12 mouse cellular contexts compared by ENCODE assay signal in the genomic region with DNA sequence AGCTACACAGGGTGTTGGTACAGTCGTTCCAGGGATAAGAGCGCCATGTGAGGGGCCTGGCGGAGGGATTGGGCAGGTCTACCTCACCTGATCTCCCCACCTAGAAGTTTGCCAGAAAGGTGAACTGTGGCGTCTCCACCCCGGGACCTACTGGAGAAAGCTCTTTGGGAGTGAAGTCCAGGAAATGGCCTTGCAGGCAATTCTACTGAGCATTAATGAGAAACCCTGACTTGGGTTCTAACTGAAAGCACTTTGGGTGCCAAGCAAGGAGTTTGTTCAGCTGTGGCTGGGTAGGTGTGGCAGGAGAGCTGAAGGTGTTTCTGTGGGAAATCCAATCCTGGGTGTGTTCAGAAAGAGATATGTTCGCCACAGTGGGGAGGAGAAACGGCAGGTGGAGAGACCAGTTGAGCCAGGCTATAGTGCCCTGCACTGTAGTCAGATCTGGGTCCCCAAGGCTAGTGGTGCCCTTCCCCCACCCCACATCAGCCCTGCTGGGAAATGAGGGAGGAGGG. TPM values are rescaled to one million over a fixed set of nuclear protein-coding genes. Genes with fewer than 3 reads are reported as not detected.
DNase-seq lines count a peak whose midpoint lies in the region; ATAC-seq and TF ChIP-seq lines count a peak whose summit lies in the region.
"Had no signal": no experiment of that assay in that cellular context is flagged by ENCODE, and none has a peak within 500 bp of the region (broad histone marks: within the 10 kb centered on the region; RNA-seq: fewer than 3 reads in every experiment).

No protein-coding gene starts in this region.

- no peaks in the 10 kb centered on the region for H3K36me3 ChIP-seq in kidney, postnatal 0 days (ENCODE audit: insufficient read depth, low read length)
- no peaks in the 10 kb centered on the region for H3K36me3 ChIP-seq in embryonic facial prominence, embryonic 13.5 days
- H3K36me3 ChIP-seq in intestine, embryonic 16.5 days (ENCODE audit: control insufficient read depth, insufficient read depth, low read length): no peaks in the 10 kb centered on the region

- DNase-seq in kidney, postnatal 0 days (ENCODE audit: low spot score): no peak
- DNase-seq in kidney, postnatal 36 days: no peak
- peak; percentile 60 for DNase-seq in lung, postnatal 36 days
- DNase-seq in left cerebral cortex, postnatal 4 days: no peak
- DNase-seq in right cerebral cortex, postnatal 4 days: no peak
- DNase-seq: cerebellum, postnatal 25 days had no signal

- H3K27me3 ChIP-seq in kidney, postnatal 0 days (ENCODE audit: insufficient read depth, low read length): no peaks in the 10 kb centered on the region
- peaks cover 8% of the 10 kb centered on the region; the same call in 1 of the 2 replicates for H3K27me3 ChIP-seq in embryonic facial prominence, embryonic 13.5 days
- no peaks in the 10 kb centered on the region for H3K27me3 ChIP-seq in intestine, embryonic 16.5 days (replicated peaks; ENCODE audit: control insufficient read depth, insufficient read depth, low read length)

- TF ChIP-seq CTCF in kidney, postnatal 0 days (IDR thresholded peaks at IDR 0.05; ENCODE audit: low read depth): no peak

- H3K9ac ChIP-seq in kidney, postnatal 0 days (ENCODE audit: low read depth, low read length): no peak overlapping the region
- no peak overlapping the region for H3K9ac ChIP-seq in embryonic facial prominence, embryonic 13.5 days
- H3K9ac ChIP-seq in intestine, embryonic 16.5 days (ENCODE audit: low read depth, low read length): 0 out of 2 replicates have a peak overlapping the region, but pooled peaks have one; percentile 15

- intact Hi-C loops in left cerebral cortex, postnatal 4 days (cut with DNase I): no loop called here

- ATAC-seq in kidney, postnatal 0 days (replicated peaks; ENCODE audit: low FRiP score, low read depth): no peak
- ATAC-seq in embryonic facial prominence, embryonic 13.5 days (ENCODE audit: insufficient number of reproducible peaks, insufficient read depth, low FRiP score, low TSS enrichment, low read depth): no peak
- ATAC-seq in intestine, embryonic 16.5 days: peak; percentile 78

- peak overlapping the region; percentile 51 for H3K27ac ChIP-seq in kidney, postnatal 0 days
- peak overlapping the region; percentile 72 for H3K27ac ChIP-seq in embryonic facial prominence, embryonic 13.5 days
- H3K27ac ChIP-seq in intestine, embryonic 16.5 days (ENCODE audit: low read length): peak overlapping the region; percentile 89

- H3K4me3 ChIP-seq in kidney, postnatal 0 days (replicated peaks; ENCODE audit: low read depth, low read length): no peak overlapping the region
- no peak overlapping the region for H3K4me3 ChIP-seq in embryonic facial prominence, embryonic 13.5 days
- H3K4me3 ChIP-seq in intestine, embryonic 16.5 days (ENCODE audit: low read length): no peak overlapping the region

- WGBS in kidney, postnatal 0 days: 73% methylated on average over 7 of the region's 7 CpGs
- WGBS in embryonic facial prominence, embryonic 13.5 days: 75% methylated on average over 7 of the region's 7 CpGs
- WGBS in intestine, embryonic 16.5 days: 54% methylated on average over 7 of the region's 7 CpGs

- 0 out of 2 replicates have a peak, but pooled peaks cover 3% of the 10 kb centered on the region for H3K4me1 ChIP-seq in kidney, postnatal 0 days (replicated peaks; ENCODE audit: insufficient read depth, low read length)
- H3K4me1 ChIP-seq in embryonic facial prominence, embryonic 13.5 days: peaks cover 30% of the 10 kb centered on the region
- H3K4me1 ChIP-seq in intestine, embryonic 16.5 days (ENCODE audit: control insufficient read depth, insufficient read depth, low read length): peaks cover 25% of the 10 kb centered on the region

- H3K9me3 ChIP-seq in kidney, postnatal 0 days (replicated peaks; ENCODE audit: low read length): no peaks in the 10 kb centered on the region
- no peaks in the 10 kb centered on the region for H3K9me3 ChIP-seq in embryonic facial prominence, embryonic 13.5 days
- H3K9me3 ChIP-seq in intestine, embryonic 16.5 days (ENCODE audit: control insufficient read depth, low read length): no peaks in the 10 kb centered on the region

- no peak overlapping the region for H3K4me2 ChIP-seq in kidney, postnatal 0 days (ENCODE audit: low read length)
- H3K4me2 ChIP-seq in embryonic facial prominence, embryonic 13.5 days: peak overlapping the region; percentile 71; the same call in 1 of the 2 replicates
- H3K4me2 ChIP-seq in intestine, embryonic 16.5 days (ENCODE audit: low read depth, low read length): no peak overlapping the region

RNA-seq across cellular contexts. Expression of a gene that starts 0.8 kb away (rescaled TPM):
- polyA plus RNA-seq in kidney, postnatal 0 days (2015; fragmentation: Nextera tagmentation; extraction: Ambion mirVana): 1.6 and 1.8 TPM in 2 replicates
- 0.45 and 0.65 TPM in 2 replicates for polyA plus RNA-seq in embryonic facial prominence, embryonic 13.5 days (2015; fragmentation: Nextera tagmentation; extraction: Ambion mirVana)
- polyA plus RNA-seq in intestine, embryonic 16.5 days (2015; fragmentation: Nextera tagmentation; extraction: Ambion mirVana): 1.8 and 2.0 TPM in 2 replicates
- total RNA-seq in left cerebral cortex, postnatal 4 days (2021): under 1 TPM; 0.38 to 0.64 TPM
- total RNA-seq: granulocyte monocyte progenitor cell, adult 5-6 weeks had no signal

RNA-seq across cellular contexts. Expression of a gene that starts 4.6 kb away (rescaled TPM):
- polyA plus RNA-seq in kidney, postnatal 0 days (2015; fragmentation: Nextera tagmentation; extraction: Ambion mirVana): 0.28 and 0.36 TPM in 2 replicates
- polyA plus RNA-seq in embryonic facial prominence, embryonic 13.5 days (2015; fragmentation: Nextera tagmentation; extraction: Ambion mirVana): not detected in 2 replicates
- polyA plus RNA-seq in intestine, embryonic 16.5 days (2015; fragmentation: Nextera tagmentation; extraction: Ambion mirVana): not detected in 2 replicates
- total RNA-seq in left cerebral cortex, postnatal 4 days (2021): not detected
- total RNA-seq: granulocyte monocyte progenitor cell, adult 5-6 weeks; layer of hippocampus, postnatal 14 days had no signal
- polyA plus RNA-seq: brain, embryonic 14.5 days; liver, embryonic 16.5 days had no signal

RNA-seq across cellular contexts. Expression of a gene that starts 50.5 kb away (rescaled TPM):
- polyA plus RNA-seq in kidney, postnatal 0 days (2015; fragmentation: Nextera tagmentation; extraction: Ambion mirVana): 20.5 and 20.6 TPM in 2 replicates
- 9.2 and 10.0 TPM in 2 replicates for polyA plus RNA-seq in embryonic facial prominence, embryonic 13.5 days (2015; fragmentation: Nextera tagmentation; extraction: Ambion mirVana)
- polyA plus RNA-seq in intestine, embryonic 16.5 days (2015; fragmentation: Nextera tagmentation; extraction: Ambion mirVana): 5.5 and 7.2 TPM in 2 replicates
- total RNA-seq in left cerebral cortex, postnatal 4 days (2021): 1 to 10 TPM; 5.5 to 5.6 TPM
